Mouse (Mus musculus) embryo, embryonic 10.5 days (tissue): ENCODE data around the gene Bcar3.

Experiments
- DNase-seq: peaks from one replicate; pipeline ENCODE4 v3.0.0-alpha.2; 2015; ENCODE audit warnings: low spot score

Bcar3 gene

DNA sequence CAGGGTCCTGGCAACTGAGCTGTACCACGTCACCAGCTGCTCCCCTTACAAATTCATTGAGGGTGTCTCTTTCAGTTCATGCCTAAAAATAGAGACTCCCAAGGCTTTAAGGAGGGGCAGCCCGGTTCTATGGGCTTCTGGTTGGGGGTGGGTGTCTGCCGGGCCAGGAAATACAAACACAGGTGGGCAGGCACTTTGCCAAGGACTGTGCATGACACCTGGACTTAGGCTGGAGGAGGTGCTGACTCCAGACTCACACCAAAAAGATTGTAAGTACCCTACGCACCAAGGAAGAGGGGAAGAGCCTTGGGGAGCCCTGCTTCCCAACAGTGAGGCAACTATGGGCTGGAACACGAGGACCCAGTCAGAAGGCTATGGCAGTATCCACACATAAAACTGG lies 44.1 kb downstream of the Bcar3 start:
- DNase-seq: no peak

DNA sequence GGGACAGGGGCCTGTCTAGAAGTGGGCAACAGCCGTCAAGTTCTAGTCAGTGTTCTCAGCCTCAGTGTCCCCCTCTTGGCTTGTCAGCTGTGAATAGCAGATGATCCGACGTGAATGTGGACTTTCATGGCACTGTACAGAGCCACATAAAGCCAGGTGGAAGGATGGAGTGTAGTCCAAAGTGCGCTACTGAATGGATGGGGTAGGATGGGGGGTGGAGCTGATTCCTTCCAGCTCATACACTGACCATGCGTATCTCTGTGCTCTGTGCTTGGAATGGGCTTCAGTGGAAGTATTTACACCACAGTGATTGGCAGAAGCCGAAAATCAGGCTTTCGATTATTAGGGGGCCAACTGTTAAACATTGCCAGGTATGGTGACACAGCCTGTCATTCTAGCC lies 45.0 kb downstream of the Bcar3 start:
- no peak for DNase-seq

DNA sequence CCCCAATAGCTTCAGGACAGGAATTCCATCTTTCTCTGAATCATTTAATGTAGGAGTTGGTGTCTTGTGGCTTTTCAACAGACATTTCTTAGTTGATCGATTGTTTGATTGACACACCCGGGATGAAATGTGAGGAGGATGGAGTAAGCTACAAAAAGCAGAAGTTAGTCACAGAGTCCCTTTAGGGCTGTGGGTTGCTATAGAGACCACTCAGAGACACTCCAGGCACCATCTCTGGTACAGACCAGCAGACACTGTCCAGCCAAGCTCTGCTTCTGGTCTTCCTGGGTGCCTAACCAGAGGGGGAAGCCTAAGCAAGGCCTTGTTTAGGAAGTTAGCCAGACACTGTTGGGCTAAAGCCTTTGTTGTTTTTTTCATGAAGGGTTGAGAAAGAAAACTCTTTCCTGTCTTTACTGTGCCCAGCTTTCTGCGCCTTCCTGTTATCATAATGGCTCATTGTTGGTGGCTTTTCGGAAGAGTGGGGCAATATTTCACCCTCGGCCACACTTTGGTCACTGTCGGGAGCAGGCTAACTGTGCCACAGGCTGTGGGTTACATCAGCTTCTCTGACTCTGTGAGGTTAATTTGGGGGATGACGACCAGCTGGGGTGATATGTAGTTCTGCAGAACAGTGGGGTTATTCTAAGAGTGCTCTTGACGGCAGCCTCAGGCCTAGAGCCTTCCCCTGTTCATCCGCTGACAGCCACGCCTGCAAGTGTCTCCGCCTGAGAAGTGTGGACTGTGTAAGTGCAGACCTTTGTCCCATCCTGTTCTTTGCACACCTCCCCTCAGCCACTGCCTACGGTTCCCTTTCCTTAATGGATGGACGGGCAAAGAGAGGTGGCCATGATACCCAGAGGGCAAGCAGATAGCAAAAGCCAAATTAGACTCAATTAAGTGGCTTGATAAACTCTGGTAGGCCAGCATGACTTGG lies 46.5 kb downstream of the Bcar3 start:
- DNase-seq: no peak

DNA sequence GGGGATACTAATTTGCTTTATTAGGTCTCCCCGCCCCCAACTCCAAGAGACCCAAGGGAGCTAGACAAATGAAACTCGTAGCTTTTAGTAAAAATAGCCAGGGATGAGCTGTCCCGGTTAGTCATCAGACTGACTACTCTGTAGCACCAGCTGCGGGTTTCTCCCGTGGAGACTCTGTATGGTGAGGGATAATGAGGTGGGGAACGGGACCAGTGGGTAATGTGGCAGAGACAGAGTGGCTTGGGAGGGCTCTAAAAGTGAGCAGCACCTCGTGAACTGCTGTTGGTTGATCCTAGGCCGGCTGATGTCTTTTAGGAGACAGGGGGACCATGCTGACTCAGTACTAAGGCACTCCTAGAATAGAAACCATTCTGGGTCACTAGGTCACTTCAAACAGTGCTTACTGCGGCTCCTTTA lies 49.5 kb downstream of the Bcar3 start:
- DNase-seq: no peak

DNA sequence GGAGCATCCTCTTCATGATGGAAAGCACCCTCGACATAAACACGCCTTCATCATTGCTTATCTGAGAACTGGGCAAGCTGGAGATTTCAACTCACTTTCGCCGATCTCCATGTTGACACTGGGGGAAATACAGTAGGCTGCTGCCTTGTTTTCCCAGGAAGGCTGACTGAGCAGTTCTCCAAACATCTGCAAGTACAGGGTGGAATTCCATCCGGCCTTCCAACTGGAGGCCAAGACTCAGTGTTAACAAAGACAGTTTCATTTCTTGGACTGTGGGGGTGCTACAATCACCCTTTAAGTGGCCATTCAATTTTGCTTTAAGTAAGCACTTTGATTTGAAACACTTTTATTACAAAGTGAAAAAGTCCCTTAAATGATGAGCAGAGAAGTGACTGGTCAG lies 50.4 kb downstream of the Bcar3 start:
- no peak for DNase-seq

DNA sequence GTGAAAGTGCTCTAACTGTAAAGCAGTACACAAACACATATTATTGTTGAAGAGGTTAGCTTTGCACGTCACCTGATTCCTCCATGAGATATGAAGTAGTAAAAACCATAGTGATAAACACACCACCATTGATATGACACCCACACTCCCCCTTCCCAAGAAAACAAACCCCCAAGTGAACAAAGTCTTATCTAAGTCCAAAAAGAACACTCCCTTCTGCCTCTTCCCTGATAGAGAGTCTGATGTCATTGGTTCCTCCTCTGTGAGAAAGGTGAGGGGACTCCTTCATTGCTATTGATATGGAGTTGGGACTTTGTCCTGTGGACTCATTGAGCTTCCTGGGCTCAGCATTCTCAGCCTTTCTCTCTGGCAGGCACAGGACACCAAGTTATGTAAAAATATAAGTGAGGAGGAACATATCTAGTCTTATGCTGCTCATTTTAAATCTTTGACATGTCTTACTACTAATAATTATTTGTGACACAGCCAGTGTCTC lies 52.1 kb downstream of the Bcar3 start:
- no peak for DNase-seq

DNA sequence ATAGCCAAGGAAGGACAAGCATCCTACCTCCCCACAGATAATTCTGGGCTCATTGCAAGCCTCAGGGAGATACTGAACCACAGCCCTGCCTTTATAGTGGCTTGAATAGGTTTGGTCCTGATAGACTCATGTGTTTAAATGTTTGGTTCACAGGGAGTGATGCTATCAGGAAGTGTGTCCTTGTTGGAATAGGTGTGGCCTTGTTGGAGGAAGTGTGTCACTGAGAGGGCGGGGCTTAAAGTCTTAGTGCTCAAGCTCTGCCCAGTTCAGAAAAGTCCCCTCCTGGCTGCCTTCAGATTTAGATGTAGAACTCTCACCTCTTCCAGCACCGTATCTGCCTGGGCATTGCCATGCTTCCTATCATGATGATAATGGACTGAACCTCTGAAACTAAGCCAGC lies 52.7 kb downstream of the Bcar3 start:
- no peak for DNase-seq

DNA sequence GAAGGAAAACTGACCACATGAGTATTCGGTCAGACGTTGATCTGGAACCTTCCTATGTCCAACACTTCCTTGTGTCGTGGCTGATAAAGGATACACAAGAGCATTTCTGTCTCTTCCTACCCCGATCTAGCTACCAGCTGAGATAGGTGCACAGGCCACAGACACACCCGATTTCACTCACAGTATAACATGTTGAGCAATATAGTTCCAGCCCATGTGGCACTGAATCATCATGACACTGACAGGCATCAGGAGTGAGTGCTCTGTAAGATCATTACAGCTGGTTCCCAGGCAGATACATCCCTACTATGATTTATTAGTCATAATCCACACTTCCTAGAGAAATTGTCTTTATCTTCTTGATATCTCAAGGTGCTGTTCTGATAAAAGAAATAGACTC lies 54.7 kb downstream of the Bcar3 start:
- DNase-seq: no peak

DNA sequence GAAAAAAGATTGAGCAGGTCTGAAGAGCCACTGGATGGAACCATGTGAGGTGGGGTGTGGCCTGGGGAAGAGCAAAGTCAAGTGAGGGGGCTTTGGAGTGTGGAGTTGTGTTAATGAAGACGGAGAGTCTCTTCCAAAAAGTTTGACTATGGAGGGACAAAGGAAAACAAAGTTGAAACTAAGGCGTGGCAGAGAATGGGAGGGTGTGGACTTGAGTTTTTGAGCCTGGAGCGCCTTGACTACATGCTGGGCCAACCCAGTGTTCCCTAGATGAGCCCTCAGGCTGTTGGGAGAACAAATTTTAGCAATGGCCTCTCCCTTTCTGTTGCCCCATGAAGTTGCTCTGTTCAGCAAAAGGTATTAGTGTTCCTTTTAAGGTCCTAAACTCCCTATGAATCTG lies 58.9 kb downstream of the Bcar3 start:
- no peak for DNase-seq

DNA sequence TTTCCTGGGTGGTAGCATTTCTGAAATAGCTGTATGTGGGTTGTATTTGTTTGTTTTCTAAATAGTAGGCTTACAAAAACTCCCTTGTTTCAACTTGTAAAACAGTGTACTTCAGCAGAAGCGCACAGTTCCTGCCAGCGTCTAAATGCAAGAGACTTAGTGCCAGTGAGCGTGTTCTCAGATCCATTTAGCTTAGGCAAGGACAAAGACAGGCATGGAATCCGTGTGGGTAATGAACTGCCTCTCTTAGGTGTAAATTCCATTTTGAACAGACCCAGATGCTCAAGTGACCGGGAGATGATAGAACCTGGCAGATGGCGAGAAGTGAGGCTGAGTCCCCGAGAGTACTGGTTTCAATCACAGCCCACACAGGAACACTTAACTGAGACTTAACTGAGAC lies 65.5 kb downstream of the Bcar3 start:
- DNase-seq: no peak

DNA sequence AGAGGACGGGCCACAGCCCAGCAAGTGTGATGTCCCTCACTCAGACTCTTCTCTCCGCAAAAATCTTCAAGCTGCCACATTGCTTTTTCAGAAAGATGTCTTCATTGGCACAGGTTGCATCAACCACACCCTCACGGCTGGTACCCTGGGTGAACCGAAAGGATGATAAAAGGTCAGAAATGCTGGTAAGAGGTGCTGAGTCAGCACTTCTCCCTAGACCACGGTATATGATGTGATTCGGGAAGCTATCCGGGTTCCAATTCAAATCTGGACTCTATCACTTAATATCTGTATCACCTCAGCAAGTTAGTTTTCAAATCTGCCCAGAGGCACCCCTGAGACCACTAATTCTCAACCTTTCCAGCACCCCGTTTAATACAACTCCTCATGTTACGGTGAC lies 66.0 kb downstream of the Bcar3 start:
- no peak for DNase-seq

DNA sequence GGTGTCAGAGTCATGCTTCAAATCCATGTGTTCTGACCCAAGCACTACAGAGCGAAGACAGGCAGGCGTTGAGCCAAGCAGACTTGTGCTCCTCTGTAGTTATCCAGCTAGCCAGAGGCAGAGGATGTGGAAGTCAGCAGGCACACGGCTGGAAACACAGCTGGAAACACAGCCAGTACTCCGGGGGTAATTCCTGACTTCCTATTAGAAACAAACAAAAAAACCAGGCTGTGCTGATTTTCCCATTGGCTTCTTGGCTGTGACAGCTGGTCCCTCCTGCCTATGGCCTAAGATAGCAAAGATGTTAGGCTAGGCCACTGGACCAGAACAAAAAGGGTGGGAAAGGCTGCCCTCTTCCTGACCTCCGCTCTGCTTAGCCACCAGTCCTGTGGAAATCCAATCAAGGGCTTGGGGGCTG lies 66.8 kb downstream of the Bcar3 start:
- DNase-seq: peak; percentile 78

DNA sequence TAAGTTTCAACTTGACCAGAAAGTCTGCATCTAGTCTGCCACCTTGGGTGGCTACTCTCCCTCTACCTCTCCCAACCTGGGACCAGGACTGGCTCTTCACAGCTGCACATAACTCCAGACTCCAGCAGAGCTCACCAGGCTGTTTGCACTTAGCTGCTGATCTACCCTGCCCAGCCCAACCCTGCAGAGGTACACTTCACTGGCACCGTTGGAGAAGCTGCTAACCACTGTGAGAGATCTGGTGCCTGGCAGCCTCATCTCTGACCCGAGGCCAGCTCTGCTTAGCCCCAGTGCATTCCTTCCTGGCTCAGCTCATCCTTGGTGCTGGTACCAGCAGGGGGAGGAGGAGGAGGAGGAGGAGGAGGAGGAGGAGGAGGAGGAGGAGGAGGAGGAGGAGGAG lies 68.8 kb downstream of the Bcar3 start:
- DNase-seq: no peak

DNA sequence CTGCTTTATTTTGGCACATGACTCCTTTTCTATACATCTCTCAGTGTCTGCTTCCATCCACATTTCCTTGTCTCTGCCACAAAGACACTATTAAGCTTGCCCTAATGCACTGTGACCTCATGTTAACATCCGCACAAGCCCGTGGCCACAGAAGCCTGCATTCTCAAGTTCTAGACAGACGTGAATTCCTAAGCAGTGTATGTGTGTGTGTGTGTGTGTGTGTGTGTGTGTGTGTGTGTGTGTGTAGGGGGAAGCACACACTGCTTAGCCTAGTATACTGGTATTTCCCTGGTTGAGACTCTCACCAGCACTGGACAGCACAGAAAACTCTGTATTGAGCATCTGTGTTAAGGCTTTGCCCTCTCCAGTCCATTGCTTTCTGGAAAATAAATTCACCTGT lies 70.6 kb downstream of the Bcar3 start:
- peak; percentile 69 for DNase-seq

DNA sequence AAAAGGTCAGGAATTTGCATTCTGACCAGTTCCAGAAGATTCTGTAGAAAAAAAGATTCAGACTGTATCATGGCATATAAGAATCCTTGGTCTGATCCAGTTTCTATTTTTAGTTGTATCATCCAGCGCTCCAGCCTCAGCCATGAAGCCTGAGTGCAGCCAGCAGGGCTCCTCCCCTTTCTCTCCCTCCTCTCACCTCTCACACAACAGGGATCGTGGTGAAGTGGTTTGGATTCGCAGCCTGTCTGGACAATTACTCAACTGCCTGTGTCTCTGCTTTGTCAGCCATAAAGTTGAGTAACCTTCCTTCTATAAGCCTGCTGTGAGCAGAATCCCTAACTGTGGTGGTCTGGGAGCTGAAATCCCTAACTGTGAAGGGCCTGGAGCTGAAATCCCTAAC lies 71.4 kb downstream of the Bcar3 start:
- peak; percentile 73 for DNase-seq

DNA sequence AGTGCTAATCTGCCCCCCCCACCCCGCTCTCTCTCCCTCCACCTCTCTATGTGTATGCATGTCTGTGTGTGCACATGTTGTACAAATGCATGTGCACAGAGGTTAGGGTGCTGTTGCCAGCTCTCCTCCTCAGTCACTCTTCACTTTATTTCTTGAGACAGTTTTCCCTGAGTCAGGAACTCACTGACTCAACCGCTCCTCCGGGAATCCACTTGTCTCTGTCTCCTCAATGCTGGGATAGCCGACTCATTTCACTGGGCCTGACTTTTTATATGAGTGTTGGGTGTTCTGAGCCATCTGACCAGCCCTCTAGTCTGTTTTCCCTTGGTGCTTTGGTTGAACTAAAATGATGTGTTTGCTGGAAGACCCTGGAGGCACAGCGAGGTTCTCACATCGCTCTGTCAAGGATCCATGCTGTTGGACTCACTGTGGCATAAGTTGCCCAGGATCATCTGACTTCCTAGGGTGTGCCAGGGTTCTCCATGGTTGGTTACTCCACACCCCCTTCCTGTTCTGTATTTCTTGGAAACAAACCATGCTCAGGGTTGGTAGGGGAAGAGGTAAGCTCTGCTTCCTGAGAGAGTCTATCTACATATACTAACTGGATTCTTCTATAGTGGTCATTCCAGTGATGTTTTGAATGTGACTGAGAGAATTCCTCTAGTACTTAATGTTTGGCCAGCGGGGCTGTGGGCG lies 77.9 kb downstream of the Bcar3 start:
- no peak for DNase-seq

DNA sequence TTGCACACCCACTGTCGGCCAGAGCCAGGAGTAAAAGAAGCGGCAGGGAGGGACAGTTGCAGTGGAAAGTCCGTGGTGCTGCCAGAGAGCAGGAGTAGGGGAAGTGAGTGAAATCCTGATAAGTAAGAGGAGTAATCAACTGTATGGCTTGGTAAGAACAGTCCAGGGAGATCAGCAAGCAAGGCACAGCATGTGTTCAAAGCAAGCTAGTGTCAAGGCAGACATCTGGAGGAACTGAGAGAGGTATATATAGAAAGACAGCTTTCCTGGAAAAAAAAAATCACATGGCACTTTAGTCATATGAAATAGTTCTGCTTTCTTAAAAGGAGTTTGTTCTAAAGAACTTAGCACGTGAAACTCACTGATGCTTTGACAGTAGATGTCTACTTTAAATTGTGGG lies 78.7 kb downstream of the Bcar3 start:
- no peak for DNase-seq

DNA sequence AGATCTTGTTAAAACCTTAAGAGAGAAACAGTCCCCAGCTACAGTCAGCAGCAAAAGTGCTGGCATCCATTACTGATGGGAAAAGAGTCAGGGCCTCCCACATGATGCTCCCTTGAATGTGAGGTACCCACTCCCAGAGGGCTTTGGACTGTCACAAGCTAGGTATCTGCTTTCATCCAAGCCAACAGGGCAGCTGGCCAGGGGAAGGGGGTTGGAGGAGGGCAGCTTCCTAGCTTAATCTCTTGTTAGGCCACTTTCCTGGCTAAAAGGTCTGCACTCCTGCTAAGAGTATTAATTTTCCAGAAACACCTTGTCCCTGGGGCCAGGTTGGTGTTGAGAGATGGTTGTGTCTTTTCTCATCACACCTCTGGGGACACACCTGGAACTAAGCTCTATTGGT lies 82.1 kb downstream of the Bcar3 start:
- DNase-seq: no peak

DNA sequence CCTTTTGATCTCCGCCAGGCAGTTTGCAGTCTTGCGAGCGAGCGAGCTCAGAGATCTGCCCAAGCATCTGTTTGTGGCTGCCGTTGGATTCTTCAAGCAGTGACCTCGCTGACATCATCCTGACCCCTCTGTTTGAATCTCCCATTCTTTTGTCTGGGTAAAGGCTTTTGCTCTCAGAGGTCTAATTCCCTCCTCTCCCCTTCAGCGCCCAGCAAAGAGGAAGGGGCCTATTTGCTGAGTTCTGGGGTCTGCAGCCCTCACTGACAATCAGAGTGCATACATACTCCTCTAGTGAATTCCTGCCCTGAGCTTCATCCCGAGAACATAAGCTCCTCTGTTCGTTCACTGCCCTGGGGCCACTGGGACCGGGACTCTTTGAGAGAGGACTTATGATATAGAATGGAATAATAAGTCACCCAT lies 82.5 kb downstream of the Bcar3 start:
- peak; percentile 90 for DNase-seq

DNA sequence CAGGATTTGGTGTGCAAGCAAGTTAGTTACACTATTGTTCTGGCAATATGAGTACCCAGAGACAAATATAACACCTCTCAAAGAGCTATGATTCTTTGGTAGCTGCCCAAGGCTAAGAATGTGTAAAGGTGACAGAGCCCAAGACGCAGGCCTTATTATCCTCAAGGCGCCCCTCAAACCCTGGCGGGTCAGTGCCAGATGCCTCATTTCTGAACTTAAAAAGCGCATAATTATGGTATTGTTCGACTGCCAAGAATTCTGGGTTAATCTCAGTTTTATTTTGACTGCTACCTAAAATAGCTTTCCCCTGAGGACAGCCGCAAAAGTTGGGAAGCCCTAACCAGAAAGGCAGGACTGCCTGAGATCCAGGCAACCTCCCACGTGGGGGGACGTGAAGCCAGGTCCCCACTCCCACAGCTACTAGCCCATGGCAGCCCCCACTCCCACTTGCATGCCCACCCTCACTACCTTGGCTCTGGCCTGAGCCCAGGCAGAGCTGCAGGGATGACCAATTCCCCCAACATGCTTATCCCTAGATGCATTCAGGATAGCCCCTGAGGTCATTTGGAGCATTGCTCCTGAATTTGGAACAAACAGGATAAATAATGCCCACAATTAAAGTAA lies 83.0 kb downstream of the Bcar3 start:
- DNase-seq: no peak

DNA sequence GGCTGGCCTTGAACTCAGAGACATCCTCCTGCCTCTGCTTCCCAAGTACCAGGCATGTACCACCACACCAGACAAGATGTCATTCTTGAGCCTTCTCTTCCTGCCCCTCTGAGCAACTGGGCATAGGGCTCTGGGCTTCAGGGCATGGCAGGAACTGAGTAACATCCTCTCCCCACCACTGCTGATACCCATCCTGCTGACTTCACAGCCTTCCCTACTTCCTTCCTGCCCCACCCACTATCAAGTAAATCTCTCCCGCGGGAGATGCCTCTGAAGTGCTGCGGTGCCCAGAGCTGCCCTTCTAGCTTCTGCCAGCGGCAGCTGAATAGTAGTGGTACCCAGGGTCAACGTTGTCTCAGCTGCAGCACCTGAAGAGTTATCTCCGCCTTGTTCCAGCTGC lies 84.7 kb downstream of the Bcar3 start:
- no peak for DNase-seq

DNA sequence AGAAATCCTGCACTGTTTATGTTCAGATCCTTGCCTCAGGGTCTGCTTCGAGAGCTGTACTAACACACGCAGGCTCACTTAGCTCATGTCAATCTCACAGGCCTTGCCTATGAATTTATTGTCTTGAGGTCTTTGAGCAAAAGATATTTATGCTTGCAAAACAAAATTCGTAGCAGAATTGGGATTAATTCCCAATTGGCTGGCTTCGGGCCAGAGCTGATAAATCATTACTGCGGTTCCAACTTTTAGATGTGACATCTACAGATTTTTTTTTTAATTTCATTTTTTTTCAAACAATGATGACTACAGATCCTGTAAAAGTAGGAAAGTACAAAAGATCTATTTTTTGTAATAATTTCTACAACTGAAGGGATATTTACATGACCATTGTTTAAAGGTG lies 86.8 kb downstream of the Bcar3 start:
- no peak for DNase-seq

DNA sequence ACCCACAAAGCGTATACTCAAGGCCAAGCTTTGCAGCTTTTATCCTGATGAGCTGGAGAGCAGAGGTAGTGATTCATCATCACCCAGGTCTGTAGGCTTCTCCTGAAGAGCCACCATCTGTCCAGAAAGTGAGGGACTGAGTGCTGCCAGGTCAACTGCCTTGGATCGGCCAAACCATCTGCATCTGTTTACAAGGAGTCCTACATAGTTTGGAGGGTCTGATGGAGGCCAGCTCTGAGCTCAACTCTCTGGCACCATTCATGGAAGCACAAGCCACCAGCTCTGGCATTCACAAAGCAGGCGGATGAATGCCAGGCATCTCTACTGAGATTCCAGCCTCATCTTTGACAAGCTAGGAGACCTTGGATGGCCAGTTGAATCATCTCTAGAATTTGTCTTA lies 87.7 kb downstream of the Bcar3 start:
- no peak for DNase-seq
